Mouse (Mus musculus) G1E-ER4 (cell line): ENCODE measurements around the gene Bmp6. TPM values are rescaled to one million over a fixed set of nuclear protein-coding genes. Genes with fewer than 3 reads are reported as not detected.

Source experiments
- GATA1 ChIP-seq: IDR thresholded peaks from one replicate; pipeline ENCODE4 v1.8.0; 2012; ENCODE audit warnings: low read length, inconsistent platforms
- polyA plus RNA-seq: library from polyadenylated mRNA; stranded (reverse); fragments of >175 nt; gene quantifications from 2 replicates; pipeline ENCODE4 v1.2.3, GENCODE M21; 2012

Bmp6 gene
- polyA plus RNA-seq, 1 experiment, result not detected

- TF ChIP-seq GATA1, result no peak
Measured at GRCm38 (mm10) chr13:38398658-38399057, 53.8 kb downstream of the Bmp6 start.

DNA sequence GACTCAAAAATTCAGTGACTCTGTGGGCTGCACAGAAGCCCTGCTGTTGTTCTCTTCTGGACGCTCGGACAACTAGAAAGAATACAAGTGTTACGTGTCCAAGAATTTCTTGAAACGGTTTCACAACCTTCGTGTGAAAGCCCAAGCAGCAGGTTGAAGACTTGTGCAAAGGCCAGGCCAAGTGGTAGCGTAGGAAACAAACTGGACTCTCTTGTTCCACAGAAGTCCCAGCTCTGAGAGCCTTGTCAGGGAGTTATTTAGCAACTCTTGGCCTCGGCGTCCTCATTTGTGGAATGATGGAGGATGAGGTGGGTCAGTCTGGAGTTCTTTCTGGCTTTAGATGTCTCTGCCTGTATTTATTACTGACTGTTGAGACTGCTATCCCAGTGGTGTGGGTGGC is 55.8 kb downstream of the Bmp6 start:
- TF ChIP-seq GATA1, result no peak

DNA sequence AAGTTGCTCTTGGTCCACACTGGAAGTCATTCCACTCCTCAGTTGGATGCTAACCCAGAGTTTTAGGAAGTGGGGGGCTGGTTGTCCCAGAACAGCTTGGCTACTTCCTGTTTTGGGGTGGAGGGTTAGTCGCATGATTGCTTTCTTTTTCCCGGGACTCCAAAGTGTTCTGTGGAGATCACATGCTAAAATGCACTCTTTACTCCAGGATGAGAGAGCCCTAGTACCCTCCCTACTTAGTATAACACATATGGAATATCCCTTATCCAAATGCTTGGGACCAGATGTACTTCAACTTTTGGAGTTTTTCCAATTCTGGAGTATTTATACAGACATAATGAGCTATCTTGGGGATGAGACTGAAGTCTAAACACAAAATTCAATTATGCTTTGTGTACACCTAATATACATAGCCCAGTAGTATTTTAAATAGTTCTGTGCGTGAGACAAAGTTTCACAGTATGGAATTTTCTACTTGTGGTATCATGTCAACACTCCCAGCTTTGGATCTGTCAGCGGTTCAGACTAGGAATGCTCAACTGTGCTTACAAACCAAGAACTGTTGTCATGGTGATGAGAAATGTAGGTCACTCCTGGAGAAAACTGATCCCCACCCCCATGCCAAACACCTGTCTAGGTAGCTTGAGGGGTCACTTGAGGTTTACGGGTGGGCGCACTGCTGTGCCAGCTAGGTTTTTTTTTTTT is 62.9 kb downstream of the Bmp6 start:
- TF ChIP-seq GATA1, result no peak

DNA sequence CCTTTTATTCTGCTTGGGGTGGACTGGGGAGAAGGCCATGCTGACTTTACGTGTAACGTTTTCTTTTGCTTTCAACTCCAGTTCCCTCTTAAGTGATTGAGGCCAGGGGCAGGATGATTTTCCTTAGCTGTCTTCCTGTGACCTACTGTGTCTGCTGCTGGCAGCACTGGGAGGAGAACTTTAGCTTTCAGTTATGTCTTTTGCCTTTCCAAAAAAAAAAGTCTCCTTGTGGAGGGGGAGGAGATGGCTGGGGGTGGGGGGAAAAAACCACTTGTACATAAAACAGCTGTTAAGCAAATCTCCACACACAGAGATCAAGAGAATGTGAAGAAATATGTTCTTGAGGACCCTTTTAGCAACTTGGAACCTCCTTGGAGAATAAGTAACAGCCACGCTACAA is 63.7 kb downstream of the Bmp6 start:
- no peak for TF ChIP-seq GATA1

DNA sequence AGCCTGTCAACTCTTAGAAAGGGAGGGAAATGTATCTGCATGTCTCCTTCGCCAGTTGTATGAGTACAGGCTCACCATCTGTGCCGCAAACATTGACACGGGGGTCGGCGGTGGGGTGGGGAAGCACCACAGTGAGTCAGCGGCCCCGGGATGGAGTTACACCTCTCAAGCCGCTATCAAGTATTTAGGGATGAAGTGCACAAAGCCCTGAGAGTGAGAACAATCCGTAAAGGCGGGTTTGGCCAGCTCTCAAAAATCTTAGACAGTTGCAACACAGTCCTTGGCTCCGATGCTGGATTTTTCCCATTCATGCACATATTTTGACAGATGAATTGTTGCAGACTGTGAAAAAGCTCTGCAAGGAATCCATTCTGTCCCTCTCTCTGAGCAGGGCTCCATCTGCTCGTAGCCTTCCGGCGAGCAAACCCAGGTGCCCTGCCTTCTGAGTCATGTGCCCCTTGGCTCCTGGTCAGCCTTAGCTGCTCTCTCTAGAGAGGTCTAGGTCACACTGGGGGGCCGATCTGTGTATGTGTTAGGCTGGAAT is 65.5 kb downstream of the Bmp6 start:
- TF ChIP-seq GATA1, result no peak

GRCm38 (mm10) chr13:38419781-38420180 is 74.9 kb downstream of the Bmp6 start:
- TF ChIP-seq GATA1, result no peak

GRCm38 (mm10) chr13:38422491-38422890 is 77.6 kb downstream of the Bmp6 start:
- TF ChIP-seq GATA1, result no peak

DNA sequence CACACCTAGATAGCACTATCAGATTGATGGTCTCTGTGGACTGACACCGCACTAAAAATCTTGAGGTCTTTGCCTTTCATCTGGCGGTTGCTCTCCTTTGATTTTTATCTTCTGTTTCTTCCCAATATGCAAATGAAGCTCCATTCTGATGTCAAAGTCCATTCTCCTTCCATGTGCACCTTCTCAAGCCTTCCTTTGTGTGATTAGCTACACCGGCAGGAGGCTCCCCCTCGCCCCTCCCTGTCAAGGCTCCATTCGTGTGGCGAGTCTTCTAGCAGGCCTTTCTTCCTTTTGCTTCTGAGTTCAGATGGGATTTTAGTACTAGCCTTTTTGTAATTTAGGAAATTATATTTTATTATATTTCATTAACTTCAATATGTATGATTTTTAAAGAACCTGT is 80.4 kb downstream of the Bmp6 start:
- TF ChIP-seq GATA1, result no peak

GRCm38 (mm10) chr13:38429671-38430070 is 84.8 kb downstream of the Bmp6 start:
- no peak for TF ChIP-seq GATA1

DNA sequence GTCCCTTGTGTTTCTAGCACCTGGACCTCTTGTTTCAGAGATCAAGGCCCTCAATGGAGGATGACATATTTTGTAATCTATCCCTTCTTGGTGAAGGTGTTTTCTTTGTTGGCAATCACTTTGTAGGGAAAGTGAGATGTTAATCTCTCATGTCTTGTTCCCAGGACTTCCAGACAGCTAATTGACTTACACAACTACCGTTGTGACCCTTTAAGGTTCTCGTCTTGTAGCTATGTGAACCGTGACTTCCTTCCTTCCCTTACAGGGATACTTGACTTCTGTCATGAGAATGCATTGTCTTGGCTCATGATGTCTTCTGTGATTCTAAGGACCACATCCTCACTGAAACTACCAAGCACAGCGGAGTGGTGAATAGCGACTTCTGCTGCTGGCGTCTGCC is 85.2 kb downstream of the Bmp6 start:
- no peak for TF ChIP-seq GATA1

- no peak for TF ChIP-seq GATA1
Measured at GRCm38 (mm10) chr13:38434831-38435230, 89.9 kb downstream of the Bmp6 start.

DNA sequence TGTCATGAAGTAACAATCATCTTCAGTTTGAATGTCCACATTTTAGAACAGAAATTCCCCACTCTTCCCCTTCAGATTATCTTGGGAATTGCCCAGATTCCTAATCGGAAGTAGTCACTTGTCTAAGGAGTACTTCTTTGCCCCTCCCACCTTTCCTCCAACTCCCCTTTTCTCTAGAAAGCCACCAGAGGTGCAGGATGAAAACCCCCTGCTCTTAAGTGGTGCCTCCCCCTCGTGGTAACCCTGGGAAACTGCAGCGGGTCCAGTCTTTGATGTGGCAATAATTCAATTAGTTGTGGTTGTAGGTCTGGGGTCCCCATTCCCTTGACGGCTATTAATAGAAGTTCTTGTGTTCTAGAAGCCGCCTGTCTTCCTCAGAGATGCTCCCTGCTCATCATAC is 93.0 kb downstream of the Bmp6 start:
- no peak for TF ChIP-seq GATA1

DNA sequence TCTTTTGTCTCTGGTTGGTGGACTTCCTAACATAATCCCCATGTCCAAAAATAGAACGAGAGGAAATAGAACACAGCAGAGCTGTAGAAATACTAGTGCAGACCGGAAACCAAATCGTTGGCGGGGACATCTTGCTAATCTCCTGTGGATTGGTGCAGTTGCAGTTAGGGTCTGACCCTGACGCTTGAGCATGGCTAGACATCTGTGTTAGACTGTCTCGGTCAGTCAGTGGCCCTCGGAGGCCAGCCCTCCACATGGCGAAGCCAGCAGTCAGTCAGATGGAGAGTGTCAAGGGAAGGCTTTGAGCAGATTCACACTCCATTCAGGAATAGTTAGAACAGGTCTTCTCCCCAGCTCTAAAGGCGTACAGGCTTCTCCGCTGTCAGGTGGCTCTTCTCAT is 95.3 kb downstream of the Bmp6 start:
- TF ChIP-seq GATA1, result no peak

DNA sequence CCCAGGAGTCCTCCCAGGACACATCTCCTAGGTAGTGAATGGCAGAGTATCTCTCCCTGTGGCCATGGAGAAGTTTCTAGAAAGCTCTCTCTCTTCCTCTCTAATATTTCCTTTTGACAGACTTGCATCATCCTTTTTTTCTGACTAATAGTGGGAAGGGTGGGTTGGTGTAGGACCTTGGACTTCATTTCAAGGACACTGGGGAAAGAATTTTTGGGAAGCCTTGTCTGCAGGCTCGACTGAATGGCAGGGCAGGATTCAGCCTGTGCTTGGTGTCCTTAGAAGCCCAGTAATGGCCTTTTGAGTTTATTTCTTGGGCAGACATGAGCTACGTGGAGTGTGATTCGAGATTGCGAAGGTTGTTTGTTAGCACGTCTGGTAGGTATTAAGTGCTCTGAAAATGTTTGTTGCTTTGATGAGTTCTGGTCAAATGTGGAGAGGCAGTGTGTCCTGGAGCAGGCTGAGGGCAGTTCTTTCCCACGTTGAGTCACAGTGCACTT is 103.7 kb downstream of the Bmp6 start:
- no peak for TF ChIP-seq GATA1

DNA sequence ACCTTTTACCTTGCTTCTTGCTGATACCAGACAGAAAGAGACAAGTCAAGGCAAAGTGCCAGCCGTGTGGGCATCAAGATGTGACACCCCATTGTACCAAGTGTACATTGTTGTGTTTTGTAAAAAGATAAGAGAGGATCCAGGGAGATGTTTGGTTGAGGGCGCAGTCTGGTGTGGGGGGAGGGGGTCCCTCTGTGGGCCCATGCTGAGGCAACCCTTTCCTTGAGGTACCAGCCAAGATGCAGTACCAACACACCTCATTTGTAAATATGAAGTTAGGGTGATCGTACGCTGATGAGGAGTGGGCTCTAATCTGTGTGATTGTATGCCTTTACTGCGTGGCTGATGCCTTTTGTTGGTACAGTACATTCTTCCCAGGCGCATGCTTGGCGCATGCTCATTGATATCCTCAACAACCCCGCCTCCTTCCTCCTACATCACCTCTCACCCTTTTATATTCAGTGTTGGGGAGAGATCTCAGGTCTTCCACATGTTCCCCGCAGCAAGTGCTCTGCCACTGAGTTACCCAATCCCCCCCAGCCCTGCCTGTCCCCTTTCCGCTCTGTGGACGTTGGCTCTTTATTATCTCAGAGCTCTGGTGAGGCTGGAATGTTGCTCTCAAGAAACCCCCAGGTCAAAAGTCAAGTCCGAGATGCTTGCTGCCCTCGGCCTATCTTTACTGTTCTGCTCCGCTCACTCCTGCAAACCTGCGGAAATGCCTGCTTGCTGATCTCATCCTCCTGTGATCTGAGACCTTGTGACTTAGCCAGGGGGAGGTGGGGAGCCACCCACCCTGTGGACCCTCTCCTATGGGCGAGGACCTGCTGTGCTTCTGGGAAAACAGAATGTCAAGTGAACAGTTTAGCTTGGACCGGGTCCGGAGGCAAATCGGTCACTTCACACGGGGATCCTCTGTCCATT is 105.4 kb downstream of the Bmp6 start:
- TF ChIP-seq GATA1, result no peak

DNA sequence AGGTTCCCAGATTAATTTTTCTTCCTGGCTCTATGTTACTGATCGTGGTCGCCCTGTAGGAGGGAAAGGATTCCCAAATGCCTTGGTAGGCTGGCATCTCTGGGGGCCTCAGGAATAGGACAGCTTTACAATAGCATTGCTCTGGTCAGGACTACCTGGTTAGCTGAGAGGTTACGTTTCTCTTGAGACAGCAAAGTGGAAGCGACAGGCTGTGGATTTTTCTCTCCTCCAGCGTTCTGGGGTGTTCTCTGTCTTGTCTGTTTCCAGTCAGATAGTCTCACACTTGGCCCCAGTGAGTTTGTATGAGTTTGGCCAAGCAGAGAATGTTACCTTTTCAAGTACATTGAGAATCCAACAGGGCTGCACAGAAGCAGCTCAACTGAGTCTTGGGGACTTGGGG is 106.5 kb downstream of the Bmp6 start:
- TF ChIP-seq GATA1, result no peak
